Mouse (Mus musculus) adrenal gland, postnatal 4 days (tissue): Measurements from ENCODE around the gene Eif4e. TPM values are rescaled to one million over a fixed set of nuclear protein-coding genes. Genes with fewer than 3 reads are reported as not detected.
"Not testable (repeated sequence)": the region's sequence is repeated elsewhere in the genome, so short reads cannot be mapped to it uniquely, and the experiment has no call there.

ENCODE experiments used
- DNase-seq, 2 experiments: peaks; one replicate each; pipeline ENCODE4 v3.0.0; 2021 to 2022; ENCODE audit warnings: low spot score in 2 of 2, mixed read lengths in 2 of 2
- total RNA-seq, 2 experiments: library from RNA; stranded (reverse); gene quantifications; 2 replicates each; pipeline ENCODE4 v1.2.3; 2021

Eif4e gene
- total RNA-seq, 2 experiments from 2014 or later = 176 to 182 TPM

- no peak for DNase-seq
Measured at GRCm38 (mm10) chr3:138515656-138516370, 10.2 kb upstream of the Eif4e start.

DNA sequence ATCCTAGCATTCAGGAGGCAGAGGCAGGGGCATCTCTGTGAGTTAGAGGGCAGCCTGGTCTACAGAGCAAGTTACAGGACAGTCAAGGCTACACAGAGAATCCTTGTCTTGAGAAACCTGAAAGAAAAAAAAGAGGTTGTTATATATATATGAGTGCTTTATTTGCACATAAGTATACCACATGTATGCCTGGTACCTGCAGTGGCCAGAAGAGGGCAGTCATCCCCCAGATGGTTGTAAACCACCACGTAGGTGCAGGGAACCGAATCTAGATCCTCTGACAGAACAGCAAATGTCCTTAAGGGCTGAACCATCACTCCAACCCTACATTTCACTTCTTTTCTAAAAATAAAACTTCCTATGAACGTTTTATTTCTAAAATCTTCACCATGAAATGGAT, 8.1 kb upstream of the Eif4e start:
- DNase-seq = no peak

DNA sequence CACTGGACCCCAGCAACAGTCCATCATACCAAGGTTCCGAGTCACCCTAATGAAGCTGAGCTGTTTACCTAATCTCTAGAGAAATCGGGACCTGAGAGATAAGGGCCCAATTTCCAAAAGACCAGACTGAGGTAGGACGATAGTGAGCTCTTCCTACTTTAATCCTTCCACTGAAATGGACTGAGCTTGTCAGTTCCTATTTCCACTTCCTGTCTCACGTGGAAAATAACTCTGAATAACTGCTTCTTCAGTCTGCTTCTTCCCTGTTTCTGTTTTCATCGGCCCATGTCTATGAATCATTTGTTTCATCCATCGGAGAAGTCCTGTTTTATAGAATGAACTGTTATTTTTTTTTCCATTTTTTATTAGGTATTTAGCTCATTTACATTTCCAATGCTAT, 6.8 kb upstream of the Eif4e start:
- no peak for DNase-seq

DNA sequence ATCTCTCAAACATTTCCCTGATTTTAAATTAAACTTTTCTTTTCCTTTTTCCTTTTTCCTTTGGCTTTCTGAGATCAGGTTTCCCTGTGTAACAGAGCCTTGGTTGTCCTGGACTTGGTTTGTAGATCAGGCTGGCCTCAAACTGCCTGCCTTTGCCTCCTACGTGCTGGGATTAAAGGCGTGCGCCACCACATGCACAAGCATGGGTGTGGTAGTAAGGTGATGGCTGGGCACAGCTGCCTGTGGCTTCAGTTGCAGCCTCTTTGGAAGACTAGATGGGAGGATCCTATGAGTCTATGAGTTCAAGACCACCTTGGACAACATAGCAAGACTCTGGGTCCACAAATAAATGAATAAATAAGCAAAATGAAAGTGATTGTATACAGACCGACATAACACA, 2.0 kb upstream of the Eif4e start:
- no peak for DNase-seq

GRCm38 (mm10) chr3:138525494-138525893, 485 bp upstream of the Eif4e start:
- DNase-seq = no peak

DNA sequence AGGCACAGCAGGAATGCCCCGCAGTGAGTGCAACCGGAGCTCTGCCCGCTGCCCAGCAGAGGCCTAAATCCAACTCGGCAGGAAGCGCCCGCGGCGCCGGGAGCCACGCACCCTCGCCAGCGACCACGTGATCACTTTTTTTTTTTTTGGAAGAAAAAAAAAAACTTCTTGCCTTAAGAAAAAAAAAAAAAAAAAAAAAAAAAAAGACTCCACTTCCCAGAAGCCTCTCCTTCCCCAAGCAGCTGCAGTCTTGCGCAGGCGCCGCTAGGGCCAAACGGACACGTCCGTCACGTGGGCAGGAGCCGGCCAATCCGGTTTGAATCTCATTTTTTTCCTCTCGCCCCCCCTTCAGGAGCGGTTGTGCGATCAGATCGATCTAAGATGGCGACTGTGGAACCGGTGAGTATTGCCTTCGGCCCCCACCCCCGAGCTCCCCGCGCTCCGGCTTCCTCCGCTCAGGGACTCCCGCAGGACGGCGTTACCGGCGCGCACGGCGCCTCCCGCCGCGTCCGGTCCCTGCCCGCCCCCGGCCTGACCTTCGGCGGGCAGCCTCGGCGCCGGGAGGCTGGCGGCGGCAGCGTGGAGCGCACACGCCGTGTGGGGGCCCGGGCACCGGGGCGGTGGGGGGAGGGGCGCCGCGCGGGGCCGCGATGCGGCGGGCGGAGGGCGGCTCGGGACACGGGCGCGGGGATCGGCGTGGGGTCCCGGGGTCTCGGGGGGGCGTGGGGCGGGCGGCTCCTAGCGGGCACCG, 1.1 kb downstream of the Eif4e start:
- DNase-seq = peak; percentile 79 to 90

GRCm38 (mm10) chr3:138527667-138528231, 1.8 kb downstream of the Eif4e start:
- DNase-seq = peak; percentile 36 to 50

GRCm38 (mm10) chr3:138528265-138528664, 2.3 kb downstream of the Eif4e start:
- no peak for DNase-seq

DNA sequence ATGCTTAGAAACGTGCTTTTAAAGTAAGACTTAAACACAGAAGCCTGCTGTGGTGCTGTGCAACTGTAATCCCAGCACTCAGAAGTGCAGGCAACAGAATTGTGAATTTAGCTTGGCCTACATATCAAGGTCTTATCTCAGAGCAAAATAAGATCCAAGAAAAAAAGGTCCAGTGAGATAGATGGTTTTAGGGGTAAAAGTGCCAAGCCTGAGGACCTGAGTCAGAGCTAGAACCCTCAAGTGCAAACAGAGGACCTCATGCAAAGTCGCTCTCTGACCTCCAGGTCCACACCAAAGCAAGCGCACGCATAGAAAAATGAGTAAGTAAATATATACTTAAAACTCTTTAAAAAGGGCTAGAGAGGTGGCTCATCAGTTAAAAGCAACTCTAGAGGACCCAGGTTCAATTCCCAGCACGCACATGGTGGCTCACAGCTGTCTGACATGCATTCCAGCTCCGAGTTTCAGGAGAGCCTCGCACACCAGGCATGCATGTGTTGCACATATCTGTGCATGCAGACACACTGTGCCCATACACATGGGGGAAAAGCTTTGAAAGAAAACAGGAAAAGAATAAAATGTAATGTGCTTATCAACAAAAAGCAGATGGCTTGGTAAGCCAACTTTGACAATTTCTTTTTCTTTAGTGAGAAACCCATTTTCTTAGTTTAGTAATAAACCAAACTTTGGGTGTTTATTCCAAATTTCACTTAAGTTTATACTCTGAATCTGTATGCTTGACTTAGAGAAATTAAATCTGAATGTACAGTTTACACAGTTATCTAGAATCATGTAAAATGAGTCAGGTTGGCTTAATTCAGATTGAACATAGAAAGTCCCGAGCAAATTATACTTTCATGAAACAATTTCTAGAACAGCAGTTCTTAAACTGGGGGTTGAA, 4.8 kb downstream of the Eif4e start:
- no peak for DNase-seq

DNA sequence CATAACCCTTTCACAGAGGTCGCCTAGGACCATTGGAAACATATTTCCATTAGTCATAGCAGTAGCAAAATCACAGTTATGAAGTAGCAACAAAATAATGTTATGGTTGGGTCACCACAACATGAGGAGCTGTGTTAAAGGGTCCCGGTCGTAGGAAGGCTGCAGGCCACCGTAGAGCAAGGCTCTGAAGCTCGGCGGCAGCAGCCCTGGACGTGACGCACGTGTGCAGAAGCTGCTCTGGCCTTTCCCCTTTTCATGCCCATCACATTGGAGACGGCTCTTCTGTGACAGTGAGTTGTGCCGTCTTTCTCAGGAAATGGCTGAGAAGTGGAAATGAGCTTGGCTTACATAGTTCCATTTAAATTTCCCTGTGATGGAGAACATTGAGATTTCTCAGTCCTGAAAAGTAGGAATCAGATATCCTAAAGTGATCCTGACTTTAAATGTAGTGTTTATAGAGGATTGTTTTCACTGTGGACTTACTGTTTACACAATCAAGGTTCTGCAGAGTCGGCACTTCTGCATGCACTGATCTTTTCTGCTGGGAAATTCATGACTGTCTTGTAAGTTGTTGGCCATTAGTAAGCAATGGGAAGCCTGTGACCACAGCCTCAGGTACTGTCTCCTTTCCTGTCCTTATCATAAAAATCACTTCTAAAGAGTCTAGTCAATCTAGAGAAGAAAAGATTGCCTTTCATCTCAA, 5.7 kb downstream of the Eif4e start:
- DNase-seq = no peak

- no peak for DNase-seq
Measured at GRCm38 (mm10) chr3:138532764-138533163, 6.8 kb downstream of the Eif4e start.

DNA sequence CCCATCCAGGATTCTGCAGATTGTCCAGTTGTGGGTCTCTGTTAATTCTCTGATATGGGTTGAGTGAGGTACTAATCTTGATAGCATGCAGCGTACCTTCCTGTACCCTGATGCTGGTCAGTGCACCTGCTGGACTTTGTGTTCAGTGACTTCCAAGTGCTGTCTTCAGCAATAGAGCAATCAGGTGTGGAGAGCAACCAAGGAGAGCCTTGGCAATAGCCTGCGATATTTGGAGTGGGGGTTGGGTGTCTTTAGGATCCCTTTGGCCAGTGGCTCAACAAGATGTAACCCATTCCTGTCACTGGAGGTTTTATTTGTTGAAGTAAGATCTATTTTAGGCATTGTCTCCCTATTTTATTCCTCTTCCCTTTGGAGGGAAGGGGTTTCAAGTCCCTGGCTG, 10.1 kb downstream of the Eif4e start:
- DNase-seq = no peak

DNA sequence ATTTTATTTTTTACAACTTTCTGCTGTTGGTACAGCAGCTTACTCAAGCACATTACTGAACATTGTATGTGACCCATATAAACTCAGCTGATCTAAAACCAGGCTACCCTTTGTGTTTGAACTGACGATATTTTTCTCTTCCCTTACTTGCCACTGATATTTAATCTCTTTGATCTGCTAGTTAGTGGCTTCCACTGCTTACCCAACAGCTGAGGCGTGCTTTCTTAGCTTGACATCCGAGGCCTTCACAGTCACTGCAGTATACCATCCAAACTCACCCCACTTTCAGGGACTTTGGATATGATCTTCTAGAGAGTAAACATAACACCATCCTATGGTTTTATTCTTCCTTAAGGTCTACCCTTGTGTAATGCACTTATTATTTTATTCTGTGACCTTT, 16.6 kb downstream of the Eif4e start:
- no peak for DNase-seq

- no peak for DNase-seq
Measured at GRCm38 (mm10) chr3:138544117-138544516, 18.1 kb downstream of the Eif4e start.

DNA sequence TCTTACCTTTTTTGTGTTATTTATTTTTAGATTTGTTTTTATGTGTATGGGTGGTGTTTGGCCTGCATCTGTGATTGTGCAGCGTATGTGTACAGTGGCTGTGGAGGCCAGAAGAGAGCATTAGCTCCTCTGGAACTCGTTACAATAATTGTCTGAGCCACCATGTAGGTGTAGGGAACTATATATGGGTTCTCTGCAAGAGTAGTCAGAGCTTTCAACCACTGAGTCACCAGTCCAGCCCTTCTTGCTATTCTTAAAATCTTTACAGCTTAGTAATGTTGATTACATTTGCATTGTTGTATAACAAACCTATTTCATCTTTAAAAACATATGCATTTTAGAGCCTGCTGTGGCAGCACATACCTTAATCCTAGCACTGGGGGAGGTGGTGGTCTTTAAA, 20.7 kb downstream of the Eif4e start:
- DNase-seq = no peak

DNA sequence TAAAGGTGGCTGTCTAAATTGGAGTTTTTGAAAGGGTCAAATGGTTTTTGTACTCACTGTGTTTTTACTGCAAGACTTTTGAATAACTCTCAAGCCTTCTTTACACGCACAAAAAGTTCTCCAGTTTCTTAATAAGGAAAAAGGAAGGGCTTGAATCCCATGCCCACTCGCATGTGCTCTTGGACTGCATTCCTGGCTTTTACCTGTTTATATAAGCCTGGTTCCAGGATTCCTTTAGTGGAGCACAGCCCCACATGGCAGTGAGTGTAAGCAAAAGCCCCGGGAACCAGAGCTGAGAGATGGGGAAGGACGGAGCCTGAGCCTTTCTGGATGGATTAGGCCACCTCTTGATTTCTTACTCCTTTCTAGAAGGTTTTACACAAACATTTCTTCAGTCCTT, 23.1 kb downstream of the Eif4e start:
- no peak for DNase-seq

- DNase-seq = no peak
Measured at GRCm38 (mm10) chr3:138550336-138551123, 24.6 kb downstream of the Eif4e start.

DNA sequence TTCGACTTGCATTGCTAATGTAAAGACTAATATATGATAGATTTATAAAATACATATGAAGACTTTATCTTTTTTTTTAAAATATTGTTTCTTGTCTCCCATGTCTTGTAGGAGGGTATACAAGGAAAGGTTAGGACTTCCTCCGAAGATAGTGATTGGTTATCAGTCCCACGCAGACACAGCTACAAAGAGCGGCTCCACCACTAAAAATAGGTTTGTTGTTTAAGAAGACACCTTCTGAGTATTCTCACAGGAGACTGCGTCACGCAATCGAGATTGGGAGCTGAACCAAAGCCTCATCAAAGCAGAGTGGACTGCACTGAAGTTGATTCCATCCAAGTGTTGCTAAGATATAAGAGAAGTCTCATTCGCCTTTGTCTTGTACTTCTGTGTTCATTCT, 29.3 kb downstream of the Eif4e start:
- DNase-seq = not testable (repeated sequence)

DNA sequence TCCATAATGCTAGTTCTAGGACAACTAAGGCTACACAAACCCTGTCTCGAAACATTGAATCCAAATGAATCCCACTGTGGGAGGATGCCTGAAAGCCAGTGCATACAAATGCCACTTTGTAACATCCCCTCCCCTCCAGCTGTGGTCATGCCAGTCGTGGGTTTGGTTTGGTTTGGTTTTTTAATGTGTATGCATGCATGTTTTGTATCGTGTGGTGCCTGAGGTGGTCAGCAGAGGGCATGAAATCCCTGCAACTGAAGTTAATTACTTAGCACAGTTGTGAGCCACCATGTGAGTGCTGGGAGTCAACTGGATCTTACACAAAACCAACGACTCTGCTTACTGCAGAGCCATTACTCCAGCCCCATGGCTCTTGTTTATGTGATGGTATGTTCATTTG, 32.5 kb downstream of the Eif4e start:
- no peak for DNase-seq

DNA sequence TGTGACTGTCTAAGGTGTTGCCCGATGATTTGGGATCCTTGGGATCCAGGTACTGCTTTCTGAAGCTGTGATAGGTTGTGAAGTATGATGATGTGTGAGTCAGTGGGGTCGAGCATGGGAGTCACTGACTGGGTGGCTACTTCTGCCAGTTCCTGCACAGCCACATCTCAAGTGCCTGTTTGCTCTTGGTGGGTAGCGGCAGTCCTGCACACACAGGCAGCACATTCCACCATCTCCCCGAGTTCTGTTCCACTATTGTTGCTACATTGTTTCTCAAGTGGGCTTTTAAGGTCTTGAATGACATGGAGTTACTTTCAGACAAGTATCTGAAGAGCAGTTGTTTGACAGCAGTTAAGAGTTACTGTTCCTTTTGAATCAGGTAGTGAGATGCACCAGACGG, 34.3 kb downstream of the Eif4e start:
- no peak for DNase-seq
